Mouse (Mus musculus): ENCODE results near the gene Pcsk7. TPM values are rescaled to one million over a fixed set of nuclear protein-coding genes. Genes with fewer than 3 reads are reported as not detected.

The Pcsk7 gene
- polyA plus RNA-seq, 1 experiment: 32.6 TPM

DNA sequence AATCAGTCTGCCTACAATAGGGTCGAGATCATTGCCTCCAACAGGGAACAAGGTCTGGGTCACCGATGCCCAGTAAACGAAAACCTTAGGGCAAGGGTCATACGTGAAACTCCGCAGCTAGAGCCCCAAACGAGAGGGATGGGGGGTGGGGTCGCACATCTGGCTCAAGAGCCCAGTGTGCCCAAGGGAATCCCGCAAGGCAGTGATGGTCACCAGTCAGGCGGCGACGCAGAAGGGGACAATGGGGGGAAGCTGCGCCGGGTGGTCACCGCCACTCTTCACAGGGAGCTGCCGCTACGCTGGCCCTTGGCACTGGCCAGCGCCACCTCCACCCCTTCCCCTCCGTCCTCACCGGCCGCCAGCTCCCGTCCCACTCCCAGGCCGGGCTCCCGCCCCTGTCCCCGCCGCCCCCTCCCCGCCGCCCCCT lies 473 bp upstream of the Pcsk7 start:
- peak; percentile 44 for DNase-seq
- no peak for TF ChIP-seq POLR2A (IDR thresholded peaks at IDR 0.05; ENCODE audit: borderline replicate concordance, insufficient read depth, low read length)
- TF ChIP-seq CTCF (IDR thresholded peaks at IDR 0.05; ENCODE audit: borderline replicate concordance, insufficient read depth, low read depth, low read length): no peak
- Histone ChIP-seq H3K27me3 (ENCODE audit: control insufficient read depth, insufficient read depth, low read length) (no peaks in the 10 kb centered on the region), H3K4me3 (replicated peaks; ENCODE audit: insufficient read depth, low read depth, low read length) (peak overlapping the region; percentile 74), H3K4me1 (ENCODE audit: control insufficient read depth, insufficient read depth, low read length) (no peaks in the 10 kb centered on the region; the same call in 1 of the 2 replicates), H3K27ac (ENCODE audit: insufficient read depth, low read length) (peak overlapping the region; percentile 66)
- WGBS: under 1% methylated on average over 16 of the region's 27 CpGs

DNA sequence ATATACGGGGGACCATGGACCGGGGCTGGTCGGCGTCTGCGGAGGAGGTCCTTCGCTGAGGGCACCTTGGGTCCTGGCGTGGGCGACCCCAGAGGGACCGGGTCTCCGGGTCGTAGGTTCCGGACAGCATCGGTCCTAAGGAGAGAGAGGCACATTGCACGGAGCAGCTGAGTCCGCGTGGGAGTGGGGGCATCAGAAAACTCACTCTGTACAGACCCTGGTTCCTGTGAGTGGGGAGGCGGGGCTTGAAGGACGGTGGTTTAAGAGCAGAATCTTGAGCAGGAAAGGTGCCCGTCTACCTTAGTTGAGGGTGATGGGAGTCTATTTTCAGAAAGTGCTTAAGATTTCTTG lies 756 bp downstream of the Pcsk7 start:
- Histone ChIP-seq H3K27ac (ENCODE audit: insufficient read depth, low read length) (peak overlapping the region; percentile 44), H3K4me1 (ENCODE audit: control insufficient read depth, insufficient read depth, low read length) (no peaks in the 10 kb centered on the region; the same call in 1 of the 2 replicates), H3K4me3 (replicated peaks; ENCODE audit: insufficient read depth, low read depth, low read length) (peak overlapping the region; percentile 74), H3K27me3 (ENCODE audit: control insufficient read depth, insufficient read depth, low read length) (no peaks in the 10 kb centered on the region)
- under 1% methylated on average over 19 of the region's 19 CpGs for WGBS
- no peak for TF ChIP-seq CTCF (IDR thresholded peaks at IDR 0.05; ENCODE audit: borderline replicate concordance, insufficient read depth, low read depth, low read length)
- TF ChIP-seq POLR2A (IDR thresholded peaks at IDR 0.05; ENCODE audit: borderline replicate concordance, insufficient read depth, low read length): no peak
- DNase-seq: no peak

DNA sequence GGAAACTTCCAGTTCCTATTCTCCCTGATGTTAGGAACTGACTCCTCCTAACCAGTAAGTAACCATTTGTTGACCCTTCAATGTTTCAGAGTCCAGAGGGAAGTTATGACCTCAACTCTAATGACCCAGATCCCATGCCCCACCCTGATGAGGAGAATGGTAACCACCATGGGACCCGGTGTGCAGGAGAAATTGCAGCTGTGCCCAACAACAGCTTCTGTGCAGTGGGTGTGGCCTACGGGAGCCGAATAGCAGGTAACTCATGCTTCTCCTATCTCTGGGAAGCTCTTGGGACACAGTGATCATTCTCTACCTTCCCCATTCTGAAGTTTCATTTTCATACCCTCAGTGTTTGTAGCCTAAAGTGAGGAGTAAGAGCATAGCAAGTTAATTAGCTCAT lies 4.7 kb downstream of the Pcsk7 start:
- Histone ChIP-seq H3K27ac (ENCODE audit: insufficient read depth, low read length) (no peak overlapping the region), H3K27me3 (ENCODE audit: control insufficient read depth, insufficient read depth, low read length) (no peaks in the 10 kb centered on the region), H3K4me1 (ENCODE audit: control insufficient read depth, insufficient read depth, low read length) (no peaks in the 10 kb centered on the region; the same call in 1 of the 2 replicates), H3K4me3 (replicated peaks; ENCODE audit: insufficient read depth, low read depth, low read length) (no peak overlapping the region)
- WGBS: 92% methylated on average over 3 of the region's 3 CpGs
- no peak for TF ChIP-seq CTCF (IDR thresholded peaks at IDR 0.05; ENCODE audit: borderline replicate concordance, insufficient read depth, low read depth, low read length)
- no peak for TF ChIP-seq POLR2A (IDR thresholded peaks at IDR 0.05; ENCODE audit: borderline replicate concordance, insufficient read depth, low read length)
- DNase-seq: no peak

DNA sequence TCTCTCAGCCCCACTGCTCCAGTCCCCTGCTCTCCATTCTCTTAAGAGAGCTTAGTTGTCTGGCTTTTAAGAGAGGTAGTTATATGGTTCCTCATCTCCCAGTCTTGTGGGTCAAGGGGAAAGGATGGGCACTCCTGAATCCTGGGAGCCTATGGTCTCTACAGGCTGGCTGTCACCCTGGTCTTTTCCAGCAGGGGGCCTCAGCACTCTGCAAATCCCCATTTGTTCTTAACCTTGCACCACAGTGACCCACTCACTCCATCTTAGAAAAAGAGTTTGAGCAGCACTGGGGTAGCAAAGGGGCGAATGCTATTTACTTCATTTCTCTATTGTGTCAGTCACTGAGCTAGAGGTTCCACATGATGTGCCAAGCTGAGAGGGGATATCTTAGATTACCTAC lies 5.4 kb downstream of the Pcsk7 start:
- Histone ChIP-seq H3K4me1 (ENCODE audit: control insufficient read depth, insufficient read depth, low read length) (no peaks in the 10 kb centered on the region; the same call in 1 of the 2 replicates), H3K27me3 (ENCODE audit: control insufficient read depth, insufficient read depth, low read length) (no peaks in the 10 kb centered on the region), H3K27ac (ENCODE audit: insufficient read depth, low read length) (no peak overlapping the region), H3K4me3 (replicated peaks; ENCODE audit: insufficient read depth, low read depth, low read length) (no peak overlapping the region)
- WGBS: 62% methylated on average over 1 of the region's 1 CpGs
- TF ChIP-seq POLR2A (IDR thresholded peaks at IDR 0.05; ENCODE audit: borderline replicate concordance, insufficient read depth, low read length) (no peak), CTCF (IDR thresholded peaks at IDR 0.05; ENCODE audit: borderline replicate concordance, insufficient read depth, low read depth, low read length) (peak; percentile 63)
- peak in 1 of 2 experiments; percentile 39 for DNase-seq

DNA sequence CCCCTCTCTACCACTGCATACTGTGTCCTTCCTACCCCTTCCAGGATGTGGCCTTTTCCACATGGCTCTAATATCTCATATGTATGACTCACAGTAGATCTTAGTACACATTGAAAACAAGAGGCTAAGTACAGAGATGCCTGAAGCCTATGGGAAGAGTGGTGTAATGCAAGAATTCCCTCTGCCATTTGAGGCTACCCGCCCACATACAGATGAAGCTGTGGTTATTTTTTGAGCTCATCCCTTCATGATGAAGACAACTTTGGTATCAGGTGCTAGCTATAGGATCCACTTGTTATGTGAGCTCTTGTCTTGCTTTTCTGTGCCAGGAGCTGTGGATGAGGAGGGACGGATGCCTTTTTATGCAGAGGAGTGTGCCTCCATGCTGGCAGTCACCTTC lies 9.4 kb downstream of the Pcsk7 start:
- no peak for TF ChIP-seq POLR2A (IDR thresholded peaks at IDR 0.05; ENCODE audit: borderline replicate concordance, insufficient read depth, low read length)
- TF ChIP-seq CTCF (IDR thresholded peaks at IDR 0.05; ENCODE audit: borderline replicate concordance, insufficient read depth, low read depth, low read length): no peak
- no peaks in the 10 kb centered on the region for H3K27me3 ChIP-seq (ENCODE audit: control insufficient read depth, insufficient read depth, low read length)
- 95% methylated on average over 2 of the region's 2 CpGs for WGBS
- no peaks in the 10 kb centered on the region for H3K4me1 ChIP-seq (ENCODE audit: control insufficient read depth, insufficient read depth, low read length)
- no peak for DNase-seq
- no peak overlapping the region for H3K4me3 ChIP-seq (replicated peaks; ENCODE audit: insufficient read depth, low read depth, low read length)
- no peak overlapping the region for H3K27ac ChIP-seq (ENCODE audit: insufficient read depth, low read length)

DNA sequence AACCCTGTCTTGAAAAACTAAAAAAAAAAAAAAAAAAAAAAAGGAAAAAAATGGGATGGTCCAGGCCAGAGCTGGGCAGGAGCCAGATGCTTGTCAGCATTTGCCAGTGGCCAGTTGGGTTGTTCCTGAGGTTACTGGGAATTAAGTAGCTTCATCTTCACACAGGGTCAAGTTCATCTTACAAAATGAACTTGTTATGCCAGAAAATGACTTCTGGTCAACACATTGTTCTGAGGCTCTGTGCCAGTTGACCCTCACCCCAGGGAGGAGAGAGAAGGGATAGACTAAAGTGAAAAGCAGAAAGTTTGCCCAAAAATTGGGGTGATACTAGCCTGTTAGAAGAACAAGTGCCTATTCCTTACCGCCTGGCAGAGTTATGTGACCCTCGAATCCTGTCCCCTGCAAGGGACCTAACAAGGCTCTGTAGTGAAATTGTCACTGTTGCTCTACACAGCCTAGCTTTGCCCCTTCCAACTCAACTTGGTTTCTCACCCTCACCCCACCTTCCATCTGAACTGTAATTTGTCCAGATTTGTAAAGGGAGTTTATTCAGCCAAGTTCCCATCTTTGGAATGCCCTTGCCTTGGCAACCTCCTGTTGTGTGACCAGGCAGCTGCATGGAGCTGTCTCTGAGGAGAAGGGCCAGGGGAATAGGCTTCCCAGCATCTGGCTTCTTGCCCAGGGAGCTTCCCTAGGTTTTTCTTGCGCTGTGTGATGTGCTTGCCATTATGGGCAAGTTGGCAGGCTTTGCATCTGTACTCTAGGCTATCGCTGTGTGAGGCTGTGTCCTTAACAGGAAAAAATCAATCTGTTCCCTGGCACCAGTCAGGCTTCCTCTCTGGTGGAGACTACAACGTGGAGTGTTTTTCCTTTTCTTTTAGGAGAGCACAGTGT lies 11.0 kb downstream of the Pcsk7 start:
- no peak overlapping the region for H3K27ac ChIP-seq (ENCODE audit: insufficient read depth, low read length)
- DNase-seq: peak; percentile 32 to 54
- H3K27me3 ChIP-seq (ENCODE audit: control insufficient read depth, insufficient read depth, low read length): no peaks in the 10 kb centered on the region
- 20% methylated on average over 5 of the region's 5 CpGs for WGBS
- no peak for TF ChIP-seq POLR2A (IDR thresholded peaks at IDR 0.05; ENCODE audit: borderline replicate concordance, insufficient read depth, low read length)
- TF ChIP-seq CTCF (IDR thresholded peaks at IDR 0.05; ENCODE audit: borderline replicate concordance, insufficient read depth, low read depth, low read length): no peak
- no peak overlapping the region for H3K4me3 ChIP-seq (replicated peaks; ENCODE audit: insufficient read depth, low read depth, low read length)
- no peaks in the 10 kb centered on the region for H3K4me1 ChIP-seq (ENCODE audit: control insufficient read depth, insufficient read depth, low read length)

DNA sequence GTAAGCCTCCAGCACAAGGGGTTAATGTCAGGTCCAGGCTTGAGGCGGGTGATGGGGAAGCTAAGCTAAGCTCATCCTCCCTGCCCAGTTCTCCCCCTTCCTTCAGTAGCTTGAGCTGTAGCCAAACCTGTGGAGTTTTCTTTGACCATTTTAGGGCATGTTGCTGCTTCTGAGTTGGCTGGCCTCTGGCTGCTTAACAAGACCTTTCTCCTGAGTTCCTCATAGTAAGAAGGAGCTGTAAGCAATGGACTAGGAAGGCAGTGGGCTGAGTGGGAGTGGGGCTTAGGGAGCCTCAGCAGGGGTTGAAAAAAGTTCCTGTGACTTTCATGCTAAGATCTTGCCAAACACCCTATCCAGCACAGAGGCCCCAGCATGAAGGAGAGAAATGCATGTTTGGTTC lies 13.6 kb downstream of the Pcsk7 start:
- H3K27me3 ChIP-seq (ENCODE audit: control insufficient read depth, insufficient read depth, low read length): no peaks in the 10 kb centered on the region
- TF ChIP-seq POLR2A (IDR thresholded peaks at IDR 0.05; ENCODE audit: borderline replicate concordance, insufficient read depth, low read length) (no peak), CTCF (IDR thresholded peaks at IDR 0.05; ENCODE audit: borderline replicate concordance, insufficient read depth, low read depth, low read length) (no peak)
- no peak overlapping the region for H3K27ac ChIP-seq (ENCODE audit: insufficient read depth, low read length)
- H3K4me1 ChIP-seq (ENCODE audit: control insufficient read depth, insufficient read depth, low read length): no peaks in the 10 kb centered on the region
- DNase-seq: no peak
- H3K4me3 ChIP-seq (replicated peaks; ENCODE audit: insufficient read depth, low read depth, low read length): no peak overlapping the region
- 54% methylated on average over 1 of the region's 1 CpGs for WGBS

DNA sequence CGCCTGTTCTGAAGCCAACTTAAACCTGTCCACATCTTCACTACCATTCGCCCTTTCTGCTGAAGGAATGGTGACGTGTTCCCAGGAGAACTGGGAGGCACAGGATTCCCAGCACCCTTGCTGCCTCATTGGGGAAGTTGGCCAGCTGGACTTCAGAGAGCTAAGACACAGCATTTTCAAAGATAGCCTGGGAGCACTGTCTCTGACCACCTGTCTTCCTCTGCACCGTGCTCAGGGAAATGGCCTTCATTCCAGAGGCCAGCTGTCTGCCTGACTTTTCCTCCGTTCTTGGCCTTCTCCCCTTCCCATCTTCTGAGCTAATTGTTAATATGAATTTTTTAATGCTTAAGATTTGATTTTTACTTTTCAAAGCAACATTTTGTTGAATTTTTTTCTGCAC lies 23.0 kb downstream of the Pcsk7 start:
- Histone ChIP-seq H3K4me3 (replicated peaks; ENCODE audit: insufficient read depth, low read depth, low read length) (no peak overlapping the region), H3K27me3 (ENCODE audit: control insufficient read depth, insufficient read depth, low read length) (no peaks in the 10 kb centered on the region), H3K27ac (ENCODE audit: insufficient read depth, low read length) (no peak overlapping the region), H3K4me1 (ENCODE audit: control insufficient read depth, insufficient read depth, low read length) (peaks cover 6% of the 10 kb centered on the region)
- TF ChIP-seq POLR2A (IDR thresholded peaks at IDR 0.05; ENCODE audit: borderline replicate concordance, insufficient read depth, low read length): no peak
- TF ChIP-seq CTCF (IDR thresholded peaks at IDR 0.05; ENCODE audit: borderline replicate concordance, insufficient read depth, low read depth, low read length): no peak
- 52% methylated on average over 5 of the region's 5 CpGs for WGBS
- DNase-seq: no peak
